Mouse (Mus musculus) A20 (cell line): Measurements from ENCODE around the gene Relch.

Experiments used
- DNase-seq: peaks from one replicate; pipeline ENCODE4 v3.0.0-alpha.2; 2011; ENCODE audit warnings: low read depth, low spot score

Relch gene

GRCm38 (mm10) chr1:105790103-105790502, 126.4 kb downstream of the Relch start:
- no peak for DNase-seq

DNA sequence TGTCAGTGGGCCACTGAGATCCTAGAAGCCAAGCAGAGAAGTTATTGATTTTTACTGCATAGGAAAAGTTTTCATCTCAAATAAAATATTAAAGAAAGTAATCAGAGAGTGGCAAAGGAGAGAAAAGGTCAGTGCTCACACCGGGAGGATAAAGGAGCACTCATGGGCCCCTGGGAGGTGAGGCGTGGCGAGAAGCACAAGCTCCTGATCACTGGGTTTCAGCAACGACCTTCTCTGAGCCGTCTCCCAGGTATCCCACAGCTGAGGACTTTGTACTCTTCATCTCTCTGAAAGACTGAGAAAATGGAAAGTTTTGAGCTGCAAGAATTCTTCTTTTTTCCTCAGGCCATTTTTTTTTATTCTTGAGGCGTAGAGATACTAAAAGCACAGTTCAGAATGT, 131.0 kb downstream of the Relch start:
- DNase-seq, result no peak

DNA sequence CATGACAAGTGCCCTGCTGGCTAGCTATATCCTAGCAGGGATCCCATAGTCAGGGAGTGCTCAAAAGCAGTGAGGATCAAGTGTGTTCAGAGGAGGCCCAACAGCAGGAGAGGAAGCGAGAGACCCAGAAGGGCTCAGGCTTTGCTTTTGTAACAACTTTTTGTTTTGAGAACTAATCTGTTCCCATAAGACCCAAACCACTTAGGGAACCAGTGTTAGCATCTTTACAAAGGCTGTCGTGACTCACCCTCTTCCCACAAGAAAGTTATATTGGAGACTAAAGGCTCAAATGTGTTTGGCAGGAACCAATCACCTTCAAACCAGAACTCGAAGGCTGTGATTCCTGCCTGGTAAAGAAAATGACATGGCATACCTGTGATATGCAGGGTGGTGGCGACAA, 132.0 kb downstream of the Relch start:
- DNase-seq, result no peak

- no peak for DNase-seq
Observed at GRCm38 (mm10) chr1:105800570-105800969, 136.9 kb downstream of the Relch start.

DNA sequence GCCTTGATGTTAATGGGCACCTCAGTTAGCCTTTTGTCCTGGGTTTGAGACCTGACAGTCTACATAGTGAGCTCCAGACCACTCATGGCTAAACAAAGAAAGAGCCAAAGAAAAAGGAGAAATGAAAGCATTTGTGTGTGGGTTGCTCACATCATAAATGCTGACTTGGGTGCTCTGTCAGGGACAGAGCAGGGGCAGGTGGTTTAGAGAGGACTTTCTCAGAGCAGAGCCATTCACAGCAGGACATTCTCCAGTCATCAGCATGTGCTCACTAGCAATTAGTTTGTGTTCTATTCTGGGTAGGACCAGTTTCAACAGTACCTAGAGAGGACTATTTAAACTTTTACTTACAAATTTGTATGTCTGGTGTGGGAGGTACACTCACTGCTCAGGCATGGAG, 137.6 kb downstream of the Relch start:
- peak; percentile 85 for DNase-seq

- no peak for DNase-seq
Observed at GRCm38 (mm10) chr1:105802941-105803340, 139.3 kb downstream of the Relch start.

DNA sequence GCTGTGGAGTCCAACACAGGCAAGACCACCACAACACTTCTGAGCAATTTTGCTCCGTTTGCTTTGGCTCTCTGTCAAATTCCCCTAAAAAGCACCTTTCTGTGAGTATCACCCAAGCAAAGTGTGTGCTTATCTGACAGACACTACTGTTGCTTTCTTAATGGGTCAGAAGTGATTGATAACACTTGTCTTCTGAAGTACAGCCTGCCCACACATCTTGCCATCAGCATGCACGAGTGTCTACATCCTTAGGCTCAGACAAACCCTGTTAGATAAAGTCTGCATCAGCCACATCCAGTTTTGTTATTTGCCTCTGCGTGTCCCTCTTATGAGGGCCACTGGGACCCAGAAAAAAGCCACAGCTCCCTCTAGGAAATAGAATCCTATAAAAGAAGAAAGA, 140.6 kb downstream of the Relch start:
- DNase-seq, result no peak
